Mouse (Mus musculus) cortical plate, adult 2 months (tissue): Measurements from ENCODE around the gene Olfr456. TPM values are rescaled to one million over a fixed set of nuclear protein-coding genes. Genes with fewer than 3 reads are reported as not detected.
"Not testable (repeated sequence)": the region's sequence is repeated elsewhere in the genome, so short reads cannot be mapped to it uniquely, and the experiment has no call there.

ENCODE experiments used
- H3K27ac ChIP-seq: fragments of 200-500 bp; 2 replicates; pipeline ENCODE4 v1.5.1; 2012; ENCODE audit warnings: low read length, control low read depth, inconsistent platforms; ENCODE audit not compliant: insufficient read depth
- H3K4me1 ChIP-seq: fragments of 200-500 bp; 2 replicates; pipeline ENCODE4 v1.6.1; 2011; ENCODE audit warnings: low read length; ENCODE audit not compliant: control insufficient read depth, insufficient read depth
- H3K4me3 ChIP-seq: fragments of 200-500 bp; 2 replicates; pipeline ENCODE4 v1.5.1; 2011; ENCODE audit warnings: mild to moderate bottlenecking, low read length, control low read depth; ENCODE audit not compliant: insufficient read depth
- CTCF ChIP-seq: fragments of 200-500 bp; IDR thresholded peaks from 2 replicates; pipeline ENCODE4 v1.5.1; 2011; ENCODE audit warnings: mild to moderate bottlenecking, control low read depth, low read length; ENCODE audit not compliant: insufficient read depth; ENCODE audit errors: extremely low read depth
- POLR2A ChIP-seq: fragments of 200-500 bp; IDR thresholded peaks from 2 replicates; pipeline ENCODE4 v1.6.1; 2011; ENCODE audit warnings: mild to moderate bottlenecking, low read length, control low read depth; ENCODE audit not compliant: insufficient read depth; ENCODE audit errors: extremely low read depth
- polyA plus RNA-seq: library from polyadenylated mRNA; depleted of rRNA; stranded (reverse); fragments of >200 nt; gene quantifications from 2 replicates; pipeline ENCODE4 v1.2.3, GENCODE M21; 2012; rRNA removed

Gene Olfr456
- polyA plus RNA-seq: not detected in 2 replicates

- Histone ChIP-seq H3K4me1 (no peaks in the 10 kb centered on the region), H3K27ac (no peak within 1 kb of the TSS), H3K4me3 (no peak within 1 kb of the TSS)
- TF ChIP-seq CTCF (no peak), POLR2A (no peak)
Observed at GRCm38 (mm10) chr6:42487114-42487513, at the start of gene Olfr456. TSS of gene Olfr456 (minus strand) at chr6:42487214.

GRCm38 (mm10) chr6:42513461-42513860 is 26.4 kb upstream of the Olfr456 start:
- no peak overlapping the region for H3K4me3 ChIP-seq
- no peak overlapping the region for H3K27ac ChIP-seq
- no peaks in the 10 kb centered on the region for H3K4me1 ChIP-seq
- TF ChIP-seq CTCF (no peak), POLR2A (no peak)

GRCm38 (mm10) chr6:42509311-42509710 is 22.3 kb upstream of the Olfr456 start:
- Histone ChIP-seq H3K4me1 (no peaks in the 10 kb centered on the region), H3K27ac (no peak overlapping the region), H3K4me3 (no peak overlapping the region)
- TF ChIP-seq CTCF (no peak), POLR2A (no peak)

- Histone ChIP-seq H3K4me1 (no peaks in the 10 kb centered on the region), H3K27ac (no peak overlapping the region), H3K4me3 (no peak overlapping the region)
- TF ChIP-seq CTCF (no peak), POLR2A (no peak)
Observed at GRCm38 (mm10) chr6:42503478-42503877, 16.5 kb upstream of the Olfr456 start.

- Histone ChIP-seq H3K4me1 (no peaks in the 10 kb centered on the region), H3K27ac (no peak overlapping the region), H3K4me3 (no peak overlapping the region)
- TF ChIP-seq POLR2A (no peak), CTCF (no peak)
Observed at GRCm38 (mm10) chr6:42489731-42490130, 2.7 kb upstream of the Olfr456 start.

- Histone ChIP-seq H3K27ac (no peak overlapping the region), H3K4me1 (no peaks in the 10 kb centered on the region), H3K4me3 (no peak overlapping the region)
- TF ChIP-seq CTCF (no peak), POLR2A (no peak)
Observed at GRCm38 (mm10) chr6:42484633-42485032, 2.4 kb downstream of the Olfr456 start.

- Histone ChIP-seq H3K4me3 (no peak within 1 kb of the TSS), H3K27ac (no peak within 1 kb of the TSS), H3K4me1 (no peaks in the 10 kb centered on the region)
- TF ChIP-seq CTCF: no peak
- no peak for TF ChIP-seq POLR2A
Observed at GRCm38 (mm10) chr6:42476235-42476634, 10.8 kb downstream of the Olfr456 start, which contains the start of gene Olfr457. TSS of gene Olfr457 (minus strand) at chr6:42476335.

GRCm38 (mm10) chr6:42471298-42471697 is 15.7 kb downstream of the Olfr456 start:
- H3K4me1 ChIP-seq, H3K4me3 ChIP-seq, H3K27ac ChIP-seq: not testable (repeated sequence)

GRCm38 (mm10) chr6:42470542-42470941 is 16.5 kb downstream of the Olfr456 start:
- Histone ChIP-seq H3K4me3 (no peak overlapping the region), H3K27ac (no peak overlapping the region), H3K4me1 (no peaks in the 10 kb centered on the region)
- TF ChIP-seq POLR2A (no peak), CTCF (no peak)

- Histone ChIP-seq H3K4me3 (no peak within 1 kb of the TSS), H3K27ac (no peak within 1 kb of the TSS), H3K4me1 (no peaks in the 10 kb centered on the region)
- TF ChIP-seq POLR2A: no peak
Observed at GRCm38 (mm10) chr6:42465096-42465495, 21.9 kb downstream of the Olfr456 start, which contains the start of gene Olfr458. TSS of gene Olfr458 (minus strand) at chr6:42465196.

GRCm38 (mm10) chr6:42447381-42447780 is 39.6 kb downstream of the Olfr456 start:
- Histone ChIP-seq H3K4me1 (no peaks in the 10 kb centered on the region), H3K4me3 (no peak overlapping the region), H3K27ac (no peak overlapping the region)
- TF ChIP-seq CTCF: no peak
- TF ChIP-seq POLR2A: no peak
